Mouse (Mus musculus): ENCODE data around the gene Nyap1. TPM values are rescaled to one million over a fixed set of nuclear protein-coding genes. Genes with fewer than 3 reads are reported as not detected.
A peak's percentile ranks its signal among the peaks of the same experiment; 100 is the strongest.

The Nyap1 gene
- polyA plus RNA-seq, 1 experiment from 2014 or later: 1.2 TPM

DNA sequence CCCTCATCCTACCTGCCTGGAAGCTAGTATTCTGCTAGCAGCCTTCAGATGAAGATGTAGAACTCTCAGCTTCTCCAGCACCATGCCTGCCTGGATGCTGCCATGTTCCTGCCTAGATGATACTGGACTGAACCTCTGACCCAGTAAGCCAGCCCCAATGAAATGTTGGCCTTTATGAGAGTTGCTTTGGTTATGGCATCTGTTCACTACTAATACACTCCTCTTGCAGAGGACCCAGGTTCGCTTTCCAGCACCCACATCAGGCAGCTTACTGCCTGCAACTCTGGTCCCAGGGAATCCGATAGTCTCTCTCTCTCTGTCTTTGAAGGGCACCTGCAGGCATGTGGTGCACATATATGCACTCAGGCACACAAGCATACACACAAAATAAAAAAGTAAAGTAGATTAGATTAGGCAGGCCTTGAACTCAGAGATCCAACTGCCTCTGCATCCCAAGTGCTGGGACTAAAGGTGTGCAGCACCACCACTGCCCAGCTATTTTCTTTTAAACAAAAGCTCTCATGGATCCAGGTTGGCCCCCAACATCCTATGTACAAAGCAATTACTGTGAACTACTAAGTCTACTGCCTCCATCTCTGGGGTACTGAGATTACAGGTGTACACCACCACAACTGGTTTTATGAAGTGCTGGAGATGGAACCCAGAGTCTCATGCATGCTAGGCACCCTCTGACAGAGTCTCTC is 34.3 kb upstream of the Nyap1 start:
- Histone ChIP-seq H3K27me3 (ENCODE audit: control insufficient read depth, insufficient read depth, low read length) (no peaks in the 10 kb centered on the region), H3K4me1 (ENCODE audit: control insufficient read depth, insufficient read depth, low read length) (0 out of 2 replicates have a peak, but pooled peaks cover 7% of the 10 kb centered on the region), H3K27ac (replicated peaks; ENCODE audit: low read depth, low read length) (no peak overlapping the region), H3K9me3 (ENCODE audit: control insufficient read depth, low read length) (no peaks in the 10 kb centered on the region), H3K36me3 (ENCODE audit: control insufficient read depth, insufficient read depth, low read length) (no peaks in the 10 kb centered on the region; the same call in 1 of the 2 replicates), H3K4me2 (ENCODE audit: low read depth, severe bottlenecking) (no peak overlapping the region), H3K9ac (ENCODE audit: low read length) (no peak overlapping the region), H3K4me3 (ENCODE audit: low read depth, low read length) (no peak overlapping the region)
- DNase-seq (ENCODE audit: low spot score) (no peak), ATAC-seq (ENCODE audit: insufficient number of reproducible peaks, low FRiP score, low TSS enrichment, low read depth) (no peak)
- 94% methylated on average over 2 of the region's 2 CpGs for WGBS

GRCm38 (mm10) chr5:137772755-137773154 is 31.3 kb upstream of the Nyap1 start:
- ATAC-seq (ENCODE audit: insufficient number of reproducible peaks, low FRiP score, low TSS enrichment, low read depth) (no peak), DNase-seq (ENCODE audit: low spot score) (no peak)
- no peak overlapping the region for H3K4me3 ChIP-seq (ENCODE audit: low read depth, low read length)
- no peaks in the 10 kb centered on the region for H3K36me3 ChIP-seq (ENCODE audit: control insufficient read depth, insufficient read depth, low read length)
- no peaks in the 10 kb centered on the region for H3K9me3 ChIP-seq (ENCODE audit: control insufficient read depth, low read length)
- no peak overlapping the region for H3K4me2 ChIP-seq (ENCODE audit: low read depth, severe bottlenecking)
- H3K9ac ChIP-seq (ENCODE audit: low read length): no peak overlapping the region
- no peaks in the 10 kb centered on the region for H3K4me1 ChIP-seq (ENCODE audit: control insufficient read depth, insufficient read depth, low read length)
- no peak overlapping the region for H3K27ac ChIP-seq (replicated peaks; ENCODE audit: low read depth, low read length)
- no peaks in the 10 kb centered on the region for H3K27me3 ChIP-seq (ENCODE audit: control insufficient read depth, insufficient read depth, low read length)

DNA sequence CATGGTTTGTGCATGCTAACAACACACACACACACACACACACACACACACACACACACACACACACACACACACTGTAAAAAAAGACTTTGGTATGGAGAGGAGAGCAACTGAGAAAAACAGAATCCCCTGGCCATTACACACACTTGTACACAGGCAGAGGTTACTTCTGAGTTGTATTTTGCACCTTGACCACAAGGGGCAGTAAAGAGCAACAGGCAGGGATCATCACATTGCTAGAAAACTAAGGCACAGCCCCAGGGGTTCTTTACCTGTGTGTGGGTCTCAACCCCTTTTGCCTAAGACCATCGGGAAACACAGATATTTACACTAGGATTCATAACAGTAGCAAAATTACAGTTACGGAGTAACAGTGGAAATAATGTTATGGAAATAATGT is 29.3 kb upstream of the Nyap1 start:
- H3K9me3 ChIP-seq (ENCODE audit: control insufficient read depth, low read length): no peaks in the 10 kb centered on the region
- ATAC-seq (ENCODE audit: insufficient number of reproducible peaks, low FRiP score, low TSS enrichment, low read depth): no peak
- H3K27me3 ChIP-seq (ENCODE audit: control insufficient read depth, insufficient read depth, low read length): no peaks in the 10 kb centered on the region
- no peaks in the 10 kb centered on the region for H3K4me1 ChIP-seq (ENCODE audit: control insufficient read depth, insufficient read depth, low read length)
- peak; percentile 70 for DNase-seq (ENCODE audit: low spot score)
- H3K36me3 ChIP-seq (ENCODE audit: control insufficient read depth, insufficient read depth, low read length): no peaks in the 10 kb centered on the region
- whole genome bisulfite sequencing: 43% methylated on average over 2 of the region's 2 CpGs
- H3K9ac ChIP-seq (ENCODE audit: low read length): no peak overlapping the region
- no peak overlapping the region for H3K4me3 ChIP-seq (ENCODE audit: low read depth, low read length)
- H3K4me2 ChIP-seq (ENCODE audit: low read depth, severe bottlenecking): no peak overlapping the region
- no peak overlapping the region for H3K27ac ChIP-seq (replicated peaks; ENCODE audit: low read depth, low read length)

- no peaks in the 10 kb centered on the region for H3K9me3 ChIP-seq (ENCODE audit: control insufficient read depth, low read length)
- no peaks in the 10 kb centered on the region for H3K27me3 ChIP-seq (ENCODE audit: control insufficient read depth, insufficient read depth, low read length)
- 65% methylated on average over 1 of the region's 1 CpGs for WGBS
- no peak overlapping the region for H3K27ac ChIP-seq (replicated peaks; ENCODE audit: low read depth, low read length)
- DNase-seq (ENCODE audit: low spot score) (no peak), ATAC-seq (ENCODE audit: insufficient number of reproducible peaks, low FRiP score, low TSS enrichment, low read depth) (no peak; the same call in 1 of the 2 replicates)
- H3K4me1 ChIP-seq (ENCODE audit: control insufficient read depth, insufficient read depth, low read length): no peaks in the 10 kb centered on the region
- H3K9ac ChIP-seq (ENCODE audit: low read length): no peak overlapping the region
- H3K36me3 ChIP-seq (ENCODE audit: control insufficient read depth, insufficient read depth, low read length): no peaks in the 10 kb centered on the region
- H3K4me2 ChIP-seq (ENCODE audit: low read depth, severe bottlenecking): no peak overlapping the region
- H3K4me3 ChIP-seq (ENCODE audit: low read depth, low read length): no peak overlapping the region
These were observed 27.1 kb upstream of the Nyap1 start for GRCm38 (mm10) chr5:137768475-137768874.

- Histone ChIP-seq H3K27me3 (ENCODE audit: control insufficient read depth, insufficient read depth, low read length) (no peaks in the 10 kb centered on the region), H3K4me2 (ENCODE audit: low read depth, severe bottlenecking) (no peak overlapping the region), H3K4me1 (ENCODE audit: control insufficient read depth, insufficient read depth, low read length) (no peaks in the 10 kb centered on the region), H3K27ac (replicated peaks; ENCODE audit: low read depth, low read length) (no peak overlapping the region), H3K9me3 (ENCODE audit: control insufficient read depth, low read length) (no peaks in the 10 kb centered on the region), H3K36me3 (ENCODE audit: control insufficient read depth, insufficient read depth, low read length) (no peaks in the 10 kb centered on the region), H3K4me3 (ENCODE audit: low read depth, low read length) (no peak overlapping the region), H3K9ac (ENCODE audit: low read length) (no peak overlapping the region)
- DNase-seq (ENCODE audit: low spot score) (no peak), ATAC-seq (ENCODE audit: insufficient number of reproducible peaks, low FRiP score, low TSS enrichment, low read depth) (no peak)
- WGBS: 62% methylated on average over 3 of the region's 3 CpGs
These were observed 24.9 kb upstream of the Nyap1 start for GRCm38 (mm10) chr5:137766270-137766669.

GRCm38 (mm10) chr5:137764609-137765340 is 23.4 kb upstream of the Nyap1 start:
- Histone ChIP-seq H3K4me2 (ENCODE audit: low read depth, severe bottlenecking) (no peak overlapping the region), H3K27ac (replicated peaks; ENCODE audit: low read depth, low read length) (no peak overlapping the region), H3K27me3 (ENCODE audit: control insufficient read depth, insufficient read depth, low read length) (no peaks in the 10 kb centered on the region), H3K9ac (ENCODE audit: low read length) (no peak overlapping the region), H3K4me1 (ENCODE audit: control insufficient read depth, insufficient read depth, low read length) (no peaks in the 10 kb centered on the region), H3K36me3 (ENCODE audit: control insufficient read depth, insufficient read depth, low read length) (0 out of 2 replicates have a peak, but pooled peaks cover 1% of the 10 kb centered on the region), H3K9me3 (ENCODE audit: control insufficient read depth, low read length) (no peaks in the 10 kb centered on the region), H3K4me3 (ENCODE audit: low read depth, low read length) (no peak overlapping the region)
- DNase-seq (ENCODE audit: low spot score): no peak
- 64% methylated on average over 9 of the region's 9 CpGs for WGBS
- ATAC-seq (ENCODE audit: insufficient number of reproducible peaks, low FRiP score, low TSS enrichment, low read depth): no peak

DNA sequence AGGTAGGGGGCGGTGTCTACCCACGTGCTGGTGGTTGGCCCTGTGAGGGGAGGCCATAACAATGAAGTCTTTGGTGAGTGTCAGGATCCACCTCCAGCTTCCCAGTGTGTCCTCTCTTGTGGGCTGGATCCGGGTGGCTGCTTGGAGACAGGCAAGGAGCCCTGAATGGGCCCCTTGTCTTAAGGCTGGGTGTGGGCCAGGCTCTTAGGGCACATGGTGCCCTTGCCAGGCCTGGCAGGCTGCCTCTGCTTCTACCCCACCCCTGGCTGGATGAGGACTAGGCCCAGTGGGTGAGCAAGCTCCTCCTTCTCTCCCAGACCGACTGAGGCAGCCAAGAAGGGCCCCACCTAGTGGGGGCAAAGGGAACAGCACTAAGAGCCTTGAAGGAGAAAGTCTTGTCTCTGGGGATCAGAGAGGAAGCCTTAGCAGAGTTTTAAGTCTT is 18.6 kb upstream of the Nyap1 start:
- Histone ChIP-seq H3K9me3 (ENCODE audit: control insufficient read depth, low read length) (no peaks in the 10 kb centered on the region), H3K27ac (replicated peaks; ENCODE audit: low read depth, low read length) (0 out of 2 replicates have a peak overlapping the region, but pooled peaks have one; percentile 6), H3K4me2 (ENCODE audit: low read depth, severe bottlenecking) (no peak overlapping the region), H3K4me3 (ENCODE audit: low read depth, low read length) (no peak overlapping the region), H3K4me1 (ENCODE audit: control insufficient read depth, insufficient read depth, low read length) (no peaks in the 10 kb centered on the region), H3K9ac (ENCODE audit: low read length) (no peak overlapping the region), H3K27me3 (ENCODE audit: control insufficient read depth, insufficient read depth, low read length) (no peaks in the 10 kb centered on the region), H3K36me3 (ENCODE audit: control insufficient read depth, insufficient read depth, low read length) (peaks cover 17% of the 10 kb centered on the region; the same call in 1 of the 2 replicates)
- ATAC-seq (ENCODE audit: insufficient number of reproducible peaks, low FRiP score, low TSS enrichment, low read depth) (no peak), DNase-seq (ENCODE audit: low spot score) (peak; percentile 76)
- 40% methylated on average over 4 of the region's 4 CpGs for WGBS

- ATAC-seq (ENCODE audit: insufficient number of reproducible peaks, low FRiP score, low TSS enrichment, low read depth) (no peak), DNase-seq (ENCODE audit: low spot score) (no peak)
- Histone ChIP-seq H3K27ac (replicated peaks; ENCODE audit: low read depth, low read length) (no peak overlapping the region), H3K9ac (ENCODE audit: low read length) (no peak overlapping the region), H3K4me1 (ENCODE audit: control insufficient read depth, insufficient read depth, low read length) (no peaks in the 10 kb centered on the region), H3K27me3 (ENCODE audit: control insufficient read depth, insufficient read depth, low read length) (no peaks in the 10 kb centered on the region), H3K4me2 (ENCODE audit: low read depth, severe bottlenecking) (no peak overlapping the region), H3K9me3 (ENCODE audit: control insufficient read depth, low read length) (no peaks in the 10 kb centered on the region), H3K4me3 (ENCODE audit: low read depth, low read length) (no peak overlapping the region), H3K36me3 (ENCODE audit: control insufficient read depth, insufficient read depth, low read length) (peaks cover 17% of the 10 kb centered on the region; the same call in 1 of the 2 replicates)
- 94% methylated on average over 19 of the region's 19 CpGs for WGBS
These were observed 17.6 kb upstream of the Nyap1 start for GRCm38 (mm10) chr5:137758921-137759534.
